Mouse (Mus musculus): ENCODE measurements at regions not wholly inside any gene's neighbourhood (a gene's known extent, or its start where the extent isn't known, plus 50 kb on each side); places are given as distances from the start of the nearest gene placed in this dataset.
"Not testable (repeated sequence)": the region's sequence is repeated elsewhere in the genome, so short reads cannot be mapped to it uniquely, and the experiment has no call there.

DNA sequence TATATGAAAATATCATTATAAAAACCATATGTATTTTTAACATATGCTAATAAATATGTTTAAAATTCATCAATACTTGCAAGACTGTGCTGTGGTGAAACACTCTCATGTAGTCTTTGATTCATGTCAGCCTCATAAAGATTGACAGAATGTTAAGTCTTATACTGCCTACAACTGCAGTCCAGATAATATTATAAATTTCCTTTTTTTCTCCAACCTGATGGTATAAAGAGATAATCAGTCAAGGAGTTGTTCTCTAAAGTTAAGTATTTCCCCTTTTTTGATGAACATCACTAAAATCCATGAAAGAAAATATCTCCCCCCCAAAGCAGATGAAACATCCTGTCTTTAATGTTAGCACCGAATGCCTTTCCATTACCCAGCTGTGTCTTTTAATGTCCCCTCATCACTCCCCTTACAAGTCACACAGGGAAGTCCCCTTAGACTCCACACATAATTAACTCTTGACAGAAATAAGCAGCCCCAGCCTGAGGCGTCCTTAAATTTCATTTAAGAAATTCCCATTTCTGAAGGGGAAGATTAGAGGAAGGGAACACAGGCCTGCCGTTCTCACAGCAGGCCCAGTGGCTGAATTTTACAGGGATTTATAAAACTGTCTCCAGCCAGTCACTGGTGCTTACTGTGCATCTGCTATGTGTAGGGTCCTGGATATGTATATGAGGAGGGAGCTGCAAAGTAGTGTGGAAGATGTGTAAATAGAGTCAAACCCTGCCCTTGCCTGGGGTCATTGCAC, 129.0 kb upstream of the Tbl1xr1 start:
- no peak for DNase-seq (ENCODE audit: low read depth, low spot score)
- 82% methylated on average over 3 of the region's 3 CpGs for WGBS

DNA sequence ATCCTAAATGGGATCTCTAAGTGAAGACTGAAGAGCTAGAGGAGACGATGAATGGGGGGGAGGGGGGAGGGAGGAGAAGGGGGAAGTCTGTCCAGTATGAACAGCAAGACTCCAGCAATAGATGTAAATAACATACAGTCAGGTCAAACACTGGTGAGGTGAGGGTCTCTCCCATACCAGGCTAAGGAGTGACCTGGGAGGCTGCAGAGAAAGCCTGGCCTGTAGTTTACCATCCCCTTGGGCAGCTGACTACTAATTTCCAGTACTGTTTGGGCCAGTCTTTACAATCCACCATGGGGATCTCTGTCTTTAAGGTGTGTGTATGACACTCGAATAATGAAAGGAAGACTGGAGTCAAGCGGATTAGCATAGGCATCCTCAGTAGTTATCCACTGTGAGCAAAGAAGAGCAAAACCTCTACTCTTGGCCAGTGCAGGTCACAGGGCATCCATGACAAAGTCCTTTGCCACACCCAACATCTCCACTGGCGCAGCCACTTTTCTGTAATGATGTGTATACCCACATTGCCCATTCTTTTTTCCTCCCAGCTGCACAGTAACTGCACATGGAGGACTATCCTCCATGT, 128.3 kb upstream of the Tbl1xr1 start:
- DNase-seq (ENCODE audit: low read depth, low spot score) = no peak
- WGBS = 76% methylated on average over 4 of the region's 4 CpGs

- 86% methylated on average over 2 of the region's 2 CpGs for WGBS
- no peak for DNase-seq (ENCODE audit: low read depth, low spot score)
Measured at GRCm38 (mm10) chr3:21949459-21949858, 127.0 kb upstream of the Tbl1xr1 start.

GRCm38 (mm10) chr3:21950571-21950970, 125.9 kb upstream of the Tbl1xr1 start:
- WGBS = 59% methylated on average over 5 of the region's 5 CpGs

GRCm38 (mm10) chr3:21951446-21952285, 124.8 kb upstream of the Tbl1xr1 start:
- no peak for DNase-seq (ENCODE audit: low read depth, low spot score)
- 88% methylated on average over 13 of the region's 13 CpGs for WGBS

More at GRCm38 (mm10) chr3:21950571-21950970, 125.9 kb upstream of the Tbl1xr1 start:
- no peak for DNase-seq (ENCODE audit: low read depth, low spot score)

- no peak for DNase-seq (ENCODE audit: low read depth, low spot score)
- WGBS = 23% methylated on average over 8 of the region's 8 CpGs
Measured at GRCm38 (mm10) chr3:21952695-21953415, 123.6 kb upstream of the Tbl1xr1 start.

DNA sequence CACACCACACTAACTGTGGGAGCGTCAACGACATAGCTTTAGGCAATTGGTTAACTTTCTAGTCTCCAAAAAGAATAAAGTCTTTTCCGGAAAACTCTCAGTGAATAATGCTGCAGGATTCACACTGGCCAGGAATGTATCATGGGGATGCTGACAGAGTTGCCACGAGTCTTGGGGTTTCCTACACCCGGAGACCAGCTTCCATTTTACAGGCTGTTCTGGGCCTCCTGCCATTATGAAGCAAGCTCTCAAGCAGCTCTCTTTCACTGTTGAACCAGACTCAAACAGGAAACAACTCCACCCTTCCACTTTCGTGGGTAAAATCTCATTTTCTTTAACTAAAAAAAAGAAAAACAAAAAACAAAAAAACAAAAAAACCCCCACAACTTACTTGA, 123.0 kb upstream of the Tbl1xr1 start:
- no peak for DNase-seq (ENCODE audit: low read depth, low spot score)
- 61% methylated on average over 6 of the region's 6 CpGs for WGBS

- no peak for DNase-seq (ENCODE audit: low read depth, low spot score)
- WGBS = 75% methylated on average over 2 of the region's 2 CpGs
Measured at GRCm38 (mm10) chr3:21955681-21956080, 120.8 kb upstream of the Tbl1xr1 start.

DNA sequence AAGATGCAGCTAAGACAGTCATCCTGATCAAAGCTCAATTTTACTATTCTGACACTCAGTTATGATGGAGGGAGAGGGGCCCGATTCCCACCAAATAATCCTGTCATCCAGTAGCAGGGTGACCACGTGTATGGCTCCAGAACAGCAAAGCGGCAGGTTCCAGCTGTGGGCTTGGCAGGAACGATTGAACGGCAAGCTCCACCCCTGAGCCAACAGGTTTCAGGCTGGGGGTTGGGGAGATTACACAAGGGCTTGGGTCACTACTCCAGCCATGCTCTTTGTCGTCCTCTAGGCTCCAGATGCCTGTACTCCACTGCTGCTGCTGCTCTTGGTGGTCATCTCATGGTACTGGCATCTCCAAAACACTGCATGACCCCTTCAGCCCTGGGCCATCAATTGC, 119.3 kb upstream of the Tbl1xr1 start:
- not testable (repeated sequence) for DNase-seq (ENCODE audit: low read depth, low spot score)
- 55% methylated on average over 6 of the region's 6 CpGs for WGBS

DNA sequence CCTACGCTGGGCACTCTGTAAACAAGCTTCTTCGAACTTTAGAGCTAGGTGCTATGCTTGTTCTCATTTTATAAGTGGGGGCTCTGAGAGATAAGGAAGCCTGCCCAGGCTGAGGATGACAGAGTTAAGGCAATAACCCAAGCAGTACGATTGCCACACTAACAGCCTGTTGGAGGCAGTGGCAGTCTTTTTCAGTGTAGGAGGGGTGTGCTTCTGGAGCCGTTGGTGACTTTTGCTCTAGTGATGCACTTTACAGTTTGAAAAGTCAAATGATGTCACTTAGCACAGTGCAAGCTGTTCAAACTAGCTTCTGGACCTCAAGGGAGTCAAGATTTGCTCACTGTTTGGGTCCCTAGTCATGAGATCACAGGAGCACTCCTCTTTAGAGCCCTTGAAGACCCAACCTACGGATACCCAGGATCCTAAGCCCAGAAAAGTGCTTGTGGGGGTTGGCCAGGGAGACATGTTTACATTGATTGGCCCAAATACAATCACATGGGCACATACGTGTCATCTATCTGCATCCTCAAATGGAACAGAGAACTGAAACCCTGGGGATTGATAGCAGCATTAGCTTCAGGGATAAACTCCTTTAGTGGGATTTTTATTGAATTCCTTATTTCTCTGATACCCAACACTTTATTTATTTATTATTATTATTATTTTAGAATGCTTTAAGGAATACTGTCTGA, 117.7 kb upstream of the Tbl1xr1 start:
- no peak for DNase-seq (ENCODE audit: low read depth, low spot score)
- WGBS = 49% methylated on average over 6 of the region's 6 CpGs

DNA sequence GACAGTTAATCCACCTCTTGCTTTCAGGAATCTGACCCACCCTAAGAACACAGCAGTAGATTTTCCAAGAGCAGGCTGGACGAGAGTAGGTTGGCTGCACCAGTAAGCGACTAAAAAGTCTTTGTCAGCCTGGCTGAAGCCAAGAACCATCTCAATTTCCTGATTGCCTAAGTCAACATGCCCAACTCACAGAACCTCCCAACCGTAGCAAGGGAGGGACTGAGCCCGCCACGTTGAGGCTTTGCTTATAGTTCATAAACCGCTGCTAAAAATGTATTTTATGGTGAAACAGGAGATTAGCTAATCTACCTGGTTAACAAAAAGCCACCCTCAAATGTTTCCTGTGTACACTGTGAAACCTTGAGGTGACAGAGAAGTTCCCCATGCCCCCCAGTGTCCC, 115.4 kb upstream of the Tbl1xr1 start:
- WGBS = 15% methylated on average over 6 of the region's 6 CpGs
- no peak for DNase-seq (ENCODE audit: low read depth, low spot score)

GRCm38 (mm10) chr3:21961746-21962145, 114.7 kb upstream of the Tbl1xr1 start:
- 78% methylated on average over 5 of the region's 5 CpGs for WGBS
- no peak for DNase-seq (ENCODE audit: low read depth, low spot score)

- 23% methylated on average over 7 of the region's 7 CpGs for WGBS
- DNase-seq (ENCODE audit: low read depth, low spot score) = no peak
Measured at GRCm38 (mm10) chr3:21962360-21962782, 114.1 kb upstream of the Tbl1xr1 start.

- no peak for DNase-seq (ENCODE audit: low read depth, low spot score)
- 30% methylated on average over 7 of the region's 7 CpGs for WGBS
Measured at GRCm38 (mm10) chr3:21962921-21963732, 113.3 kb upstream of the Tbl1xr1 start.

GRCm38 (mm10) chr3:21963733-21964351, 112.6 kb upstream of the Tbl1xr1 start:
- no peak for DNase-seq (ENCODE audit: low read depth, low spot score)
- 98% methylated on average over 1 of the region's 1 CpGs for WGBS

DNA sequence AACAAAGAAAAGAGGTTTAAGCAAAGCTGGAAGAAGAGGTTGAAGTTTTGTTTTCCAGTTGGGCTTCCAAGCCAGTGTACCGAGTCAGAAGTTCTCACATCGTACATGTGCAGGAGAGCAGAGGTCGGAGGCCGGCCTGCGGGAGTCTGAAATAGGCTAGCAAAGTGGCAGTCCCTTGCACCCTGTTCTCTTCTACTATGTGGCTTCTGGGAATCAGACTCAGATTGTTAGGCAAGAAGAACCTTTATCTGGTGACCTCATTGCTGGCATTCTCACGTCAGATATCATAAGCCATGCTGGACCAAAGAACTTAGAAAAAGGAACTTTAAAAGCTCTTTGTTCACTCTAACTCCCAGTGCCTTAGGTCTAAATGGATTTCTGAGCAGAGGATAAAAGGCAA, 112.0 kb upstream of the Tbl1xr1 start:
- WGBS = 93% methylated on average over 6 of the region's 6 CpGs

GRCm38 (mm10) chr3:21965556-21965955, 110.9 kb upstream of the Tbl1xr1 start:
- no peak for DNase-seq (ENCODE audit: low read depth, low spot score)
- 54% methylated on average over 1 of the region's 1 CpGs for WGBS

More for the DNA sequence above, 112.0 kb upstream of the Tbl1xr1 start:
- no peak for DNase-seq (ENCODE audit: low read depth, low spot score)

GRCm38 (mm10) chr3:21971731-21972130, 104.7 kb upstream of the Tbl1xr1 start:
- no peak for DNase-seq (ENCODE audit: low read depth, low spot score)
- WGBS = 97% methylated on average over 1 of the region's 1 CpGs

All from large intestine, adult 2 months (tissue).